Mouse (Mus musculus) cerebellum, adult 8-10 months (tissue): ENCODE measurements around the gene Ednra.
"Not testable (repeated sequence)": the region's sequence is repeated elsewhere in the genome, so short reads cannot be mapped to it uniquely, and the experiment has no call there.

Source experiments
- DNase-seq: peaks from one replicate; pipeline ENCODE4 v3.0.0; 2022

The Ednra gene

GRCm38 (mm10) chr8:77714455-77714854 lies 9.8 kb downstream of the Ednra start:
- no peak for DNase-seq

GRCm38 (mm10) chr8:77713688-77714087 lies 10.6 kb downstream of the Ednra start:
- DNase-seq = no peak

- DNase-seq = no peak
Observed at GRCm38 (mm10) chr8:77704768-77705167, 19.5 kb downstream of the Ednra start.

GRCm38 (mm10) chr8:77698028-77698427 lies 26.2 kb downstream of the Ednra start:
- DNase-seq = no peak

- DNase-seq = no peak
Observed at GRCm38 (mm10) chr8:77696182-77696581, 28.1 kb downstream of the Ednra start.

- no peak for DNase-seq
Observed at GRCm38 (mm10) chr8:77695486-77696058, 28.7 kb downstream of the Ednra start.

- DNase-seq = no peak
Observed at GRCm38 (mm10) chr8:77695070-77695469, 29.2 kb downstream of the Ednra start.

- DNase-seq = no peak
Observed at GRCm38 (mm10) chr8:77694588-77694987, 29.7 kb downstream of the Ednra start.

- not testable (repeated sequence) for DNase-seq
Observed at GRCm38 (mm10) chr8:77689421-77690059, 34.7 kb downstream of the Ednra start.

- no peak for DNase-seq
Observed at GRCm38 (mm10) chr8:77688978-77689377, 35.3 kb downstream of the Ednra start.

- DNase-seq = no peak
Observed at GRCm38 (mm10) chr8:77684372-77684771, 39.9 kb downstream of the Ednra start.

- no peak for DNase-seq
Observed at GRCm38 (mm10) chr8:77683356-77684106, 40.7 kb downstream of the Ednra start.

- no peak for DNase-seq
Observed at GRCm38 (mm10) chr8:77682008-77682934, 42.0 kb downstream of the Ednra start.

GRCm38 (mm10) chr8:77672036-77672435 lies 52.2 kb downstream of the Ednra start:
- no peak for DNase-seq

- DNase-seq = no peak
Observed at GRCm38 (mm10) chr8:77670612-77671363, 53.5 kb downstream of the Ednra start.

- DNase-seq = no peak
Observed at GRCm38 (mm10) chr8:77667916-77668315, 56.3 kb downstream of the Ednra start.

GRCm38 (mm10) chr8:77664901-77665300 lies 59.4 kb downstream of the Ednra start:
- DNase-seq = no peak

GRCm38 (mm10) chr8:77659534-77660080 lies 64.7 kb downstream of the Ednra start:
- no peak for DNase-seq

GRCm38 (mm10) chr8:77658356-77658755 lies 65.9 kb downstream of the Ednra start:
- no peak for DNase-seq

GRCm38 (mm10) chr8:77650646-77651190 lies 73.5 kb downstream of the Ednra start:
- no peak for DNase-seq

- no peak for DNase-seq
Observed at GRCm38 (mm10) chr8:77640093-77640839, 84.0 kb downstream of the Ednra start.
